Mouse (Mus musculus) olfactory bulb, adult 2 months (tissue): ENCODE measurements around the gene Dscaml1.

Experiments
- CTCF ChIP-seq: fragments of 200-500 bp; IDR thresholded peaks from 2 replicates; pipeline ENCODE4 v1.5.1; 2012; ENCODE audit warnings: low read depth, mild to moderate bottlenecking, low read length, moderate library complexity; ENCODE audit not compliant: insufficient read depth
- POLR2A ChIP-seq: fragments of 200-500 bp; IDR thresholded peaks from 2 replicates; pipeline ENCODE4 v1.6.1; 2012; ENCODE audit warnings: mild to moderate bottlenecking, low read depth, low read length, moderate library complexity; ENCODE audit not compliant: insufficient read depth

DNA sequence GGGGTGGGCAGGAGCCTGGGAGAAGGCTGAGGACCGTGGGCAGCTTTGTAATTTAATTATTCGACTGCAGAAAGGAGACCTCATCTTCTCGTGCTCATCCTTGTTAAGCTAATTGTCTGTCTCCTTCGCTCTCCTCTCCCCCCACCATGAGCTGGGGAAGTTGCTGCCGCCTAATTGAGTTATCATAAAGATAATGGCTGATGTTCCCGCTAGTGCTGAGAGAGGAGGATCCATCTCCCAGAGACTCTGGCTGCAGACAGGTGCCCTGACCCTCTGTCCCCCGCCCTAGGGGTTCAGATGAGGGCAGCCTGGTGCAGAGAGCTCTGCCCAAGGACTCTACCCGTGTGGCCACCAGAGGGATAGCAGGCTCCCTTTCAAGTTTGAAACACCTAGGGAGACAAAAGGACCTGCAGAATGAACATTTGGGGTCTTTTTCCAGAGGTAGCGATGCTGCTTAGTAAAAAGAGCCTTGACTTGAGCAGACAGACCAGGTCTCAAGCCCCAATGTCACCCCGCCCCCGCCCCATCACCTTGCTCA, 256.1 kb downstream of the Dscaml1 start:
- TF ChIP-seq POLR2A, result no peak
- no peak for TF ChIP-seq CTCF
